Mouse (Mus musculus) bone marrow, adult 2 months (tissue): ENCODE data around the gene Shbg.

Experiments used
- CTCF ChIP-seq: fragments of 200-500 bp; IDR thresholded peaks from 2 replicates; pipeline ENCODE4 v1.5.1; 2011; ENCODE audit warnings: low read length, control low read depth; ENCODE audit not compliant: control insufficient read depth, insufficient read depth
- POLR2A ChIP-seq: fragments of 200-500 bp; IDR thresholded peaks from 2 replicates; pipeline ENCODE4 v1.6.1; 2011; ENCODE audit warnings: low read depth, mild to moderate bottlenecking, control low read depth, low read length, borderline replicate concordance; ENCODE audit not compliant: control insufficient read depth

- no peak for TF ChIP-seq CTCF
- no peak for TF ChIP-seq POLR2A
Observed at GRCm38 (mm10) chr11:69600098-69600497, 17.6 kb downstream of the Shbg start.
